Mouse (Mus musculus): ENCODE results near the gene Lix1l.

DNA sequence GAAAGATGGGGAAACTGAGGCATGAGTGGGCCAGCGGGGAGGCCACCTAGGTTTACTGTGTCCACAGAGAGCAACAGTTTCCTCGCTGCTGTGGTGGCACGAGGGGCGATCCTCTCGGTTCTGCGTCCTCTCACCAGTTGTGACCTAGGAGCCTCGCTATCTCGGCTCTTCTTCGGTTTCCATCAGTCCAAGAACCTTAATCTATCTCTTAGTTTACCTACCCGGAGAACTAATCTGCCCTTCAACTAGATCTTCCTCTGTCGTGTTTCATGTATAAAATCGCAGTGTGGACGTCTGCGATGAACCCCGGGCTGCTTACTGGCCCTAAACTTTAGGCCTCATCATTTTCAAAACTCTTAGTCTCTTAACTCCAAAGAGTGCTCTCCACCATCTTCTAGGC is 35.0 kb downstream of the Lix1l start:
- TF ChIP-seq POLR2A (IDR thresholded peaks at IDR 0.05; ENCODE audit: extremely low read depth, insufficient read depth, low read length) (no peak), CTCF (IDR thresholded peaks at IDR 0.05; ENCODE audit: low read depth, low read length) (no peak)

Measured in liver, adult 2 months (tissue).